Comparison of ENCODE assay signal across 10 mouse cellular contexts in the genomic region with DNA sequence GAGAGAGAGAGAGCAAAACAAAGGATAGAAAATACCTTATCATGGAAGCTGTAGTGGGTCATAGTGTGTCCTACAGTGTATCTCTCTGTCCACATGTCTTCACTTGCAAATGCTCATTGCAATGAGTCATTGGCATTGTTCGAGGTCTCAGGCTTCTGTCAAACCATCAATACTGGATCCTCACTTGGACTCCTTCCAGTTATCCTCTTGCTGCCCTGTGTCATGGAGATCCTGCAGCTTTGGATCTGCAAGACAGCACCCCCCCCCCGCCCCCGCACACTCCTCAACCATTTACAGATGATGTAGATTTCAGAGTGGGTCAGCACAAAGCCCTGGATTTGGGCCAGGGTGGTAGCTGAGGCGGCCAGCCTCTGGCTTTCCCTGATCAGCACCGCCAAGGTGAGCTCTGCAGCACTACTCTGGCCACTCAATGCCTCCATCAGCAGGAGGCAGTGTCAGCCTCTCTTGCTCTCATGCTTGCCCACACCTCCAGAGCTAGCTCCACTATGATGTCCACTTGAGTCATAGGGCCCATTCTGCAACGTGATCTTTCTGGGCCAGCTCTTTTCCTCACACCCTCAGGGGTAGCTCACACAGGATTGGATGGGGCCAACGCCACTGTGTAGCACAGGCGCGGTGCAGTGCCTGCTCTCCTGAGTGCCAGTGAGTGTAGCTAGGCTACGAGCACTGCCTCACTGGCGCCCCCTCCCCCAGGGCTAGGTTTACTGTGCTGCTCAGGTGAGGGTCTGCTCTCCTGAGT. TPM values are rescaled to one million over a fixed set of nuclear protein-coding genes. Genes with fewer than 3 reads are reported as not detected.
DNase-seq lines count a peak whose midpoint lies in the region; ATAC-seq lines count a peak whose summit lies in the region.
"Had no signal": no experiment of that assay in that cellular context is flagged by ENCODE, and none has a peak within 500 bp of the region (broad histone marks: within the 10 kb centered on the region; RNA-seq: fewer than 3 reads in every experiment).

No protein-coding gene starts in this region.

- H3K9ac ChIP-seq in hindbrain, embryonic 13.5 days: no peak overlapping the region

- H3K27ac ChIP-seq in hindbrain, embryonic 13.5 days: no peak overlapping the region

- DNase-seq in cerebellum, postnatal 14 days: peak; percentile 2 to 9
- no peak for DNase-seq in cerebellum, adult 9-11 months
- DNase-seq in ES-CJ7 (ENCODE audit: low read depth, low spot score): peak; percentile 75
- DNase-seq in gastrocnemius, postnatal 14 days: no peak
- DNase-seq in cerebellum, postnatal 36 days: no peak
- DNase-seq in layer of hippocampus, postnatal 14 days (ENCODE audit: low spot score in 2 of 2): no peak

- ATAC-seq in hindbrain, embryonic 13.5 days (ENCODE audit: low FRiP score): peak; percentile 60

- intact Hi-C loops in gastrocnemius, postnatal 14 days (cut with DNase I; ENCODE audit: low total_unique reads): no loop called here

- 21% methylated on average over 11 of the region's 11 CpGs for WGBS in hindbrain, embryonic 13.5 days

- no peaks in the 10 kb centered on the region for H3K27me3 ChIP-seq in hindbrain, embryonic 13.5 days
- H3K27me3 ChIP-seq in megakaryocyte, embryonic 14.5 days (replicated peaks): peaks cover 1% of the 10 kb centered on the region

- no peaks in the 10 kb centered on the region for H3K36me3 ChIP-seq in hindbrain, embryonic 13.5 days
- no peaks in the 10 kb centered on the region for H3K36me3 ChIP-seq in megakaryocyte, embryonic 14.5 days (replicated peaks; ENCODE audit: low read length)

- no peak overlapping the region for H3K4me3 ChIP-seq in hindbrain, embryonic 13.5 days
- H3K4me3 ChIP-seq in megakaryocyte, embryonic 14.5 days (replicated peaks): peak overlapping the region; percentile 64
- H3K4me3 ChIP-seq: erythroblast, embryonic 14.5 days had no signal

- peaks cover 18% of the 10 kb centered on the region for H3K4me1 ChIP-seq in hindbrain, embryonic 13.5 days (replicated peaks)
- peaks cover 13% of the 10 kb centered on the region for H3K4me1 ChIP-seq in megakaryocyte, embryonic 14.5 days

- H3K4me2 ChIP-seq in hindbrain, embryonic 13.5 days: no peak overlapping the region

- H3K9me3 ChIP-seq in hindbrain, embryonic 13.5 days: no peaks in the 10 kb centered on the region
- H3K9me3 ChIP-seq in megakaryocyte, embryonic 14.5 days: no peaks in the 10 kb centered on the region

RNA-seq across cellular contexts. Expression of gene Crb1, which starts 2.1 kb away (rescaled TPM):
- 1.7 and 2.7 TPM in 2 replicates for polyA plus RNA-seq in hindbrain, embryonic 13.5 days (2015; fragmentation: Nextera tagmentation; extraction: Ambion mirVana)
- polyA plus RNA-seq in megakaryocyte, embryonic 14.5 days (2012; ENCODE audit: insufficient read depth, low replicate concordance): 0.13 TPM in 1 of 2 replicates, not detected in the other
- not detected for total RNA-seq in gastrocnemius, postnatal 14 days (2021)
- under 1 TPM; 0.45 to 0.58 TPM for total RNA-seq in layer of hippocampus, postnatal 14 days (2021)
- polyA plus RNA-seq: C2C12; erythroblast, embryonic 14.5 days had no signal

RNA-seq across cellular contexts. Expression of gene Zbtb41, which starts 43.0 kb away (rescaled TPM):
- 12.8 and 13.6 TPM in 2 replicates for polyA plus RNA-seq in hindbrain, embryonic 13.5 days (2015; fragmentation: Nextera tagmentation; extraction: Ambion mirVana)
- 0.06 TPM in 1 of 2 replicates, not detected in the other for polyA plus RNA-seq in megakaryocyte, embryonic 14.5 days (2012; ENCODE audit: insufficient read depth, low replicate concordance)
- 10 to 100 TPM; 12.8 to 13.6 TPM for total RNA-seq in gastrocnemius, postnatal 14 days (2021)
- total RNA-seq in layer of hippocampus, postnatal 14 days (2021): 10 to 100 TPM; 30.2 to 30.6 TPM

Comparison
In these comparisons a context has a peak if more than half of its experiments do, and no peak if none do; other contexts are left out.
1. DNase-seq: peak in cerebellum, postnatal 14 days (2 of 2) and ES-CJ7 (single experiment); none in cerebellum, adult 9-11 months (single experiment), gastrocnemius, postnatal 14 days (single experiment), cerebellum, postnatal 36 days (0 of 2) and layer of hippocampus, postnatal 14 days (0 of 2).